Mouse (Mus musculus) lung, adult 2 months (tissue): ENCODE results near the gene Cenpq.

Experiments
- CTCF ChIP-seq: fragments of 200-500 bp; IDR thresholded peaks from 2 replicates; pipeline ENCODE4 v1.5.1; 2011; ENCODE audit warnings: mild to moderate bottlenecking, low read length, control low read depth; ENCODE audit not compliant: insufficient read depth
- POLR2A ChIP-seq: fragments of 200-500 bp; IDR thresholded peaks from 2 replicates; pipeline ENCODE4 v1.6.1; 2011; ENCODE audit warnings: low read depth, mild to moderate bottlenecking, control low read depth, low read length, borderline replicate concordance; ENCODE audit errors: extremely low read depth

- no peak for TF ChIP-seq CTCF
- TF ChIP-seq POLR2A: no peak
Observed at GRCm38 (mm10) chr17:40915499-40915898, 19.3 kb downstream of the Cenpq start.
